Mouse (Mus musculus): Measurements from ENCODE around the gene Txlng.

GRCm38 (mm10) chrX:162878236-162878635, 49.0 kb upstream of the Txlng start:
- no peak for TF ChIP-seq CTCF (IDR thresholded peaks at IDR 0.05; ENCODE audit: low read depth, low read length)
- TF ChIP-seq POLR2A (IDR thresholded peaks at IDR 0.05; ENCODE audit: borderline replicate concordance, low read depth, low read length), result no peak
